Mouse (Mus musculus) lung, postnatal 0 days (tissue): ENCODE data around the gene Fbln1.

Experiments
- CTCF ChIP-seq: IDR thresholded peaks from 2 replicates; pipeline ENCODE4 v1.5.1; 2016; ENCODE audit warnings: antibody characterized with exemption, mild to moderate bottlenecking
- EP300 ChIP-seq: IDR thresholded peaks from 2 replicates; pipeline ENCODE4 v1.6.1; 2016; ENCODE audit warnings: antibody characterized with exemption, mild to moderate bottlenecking, control low read depth

DNA sequence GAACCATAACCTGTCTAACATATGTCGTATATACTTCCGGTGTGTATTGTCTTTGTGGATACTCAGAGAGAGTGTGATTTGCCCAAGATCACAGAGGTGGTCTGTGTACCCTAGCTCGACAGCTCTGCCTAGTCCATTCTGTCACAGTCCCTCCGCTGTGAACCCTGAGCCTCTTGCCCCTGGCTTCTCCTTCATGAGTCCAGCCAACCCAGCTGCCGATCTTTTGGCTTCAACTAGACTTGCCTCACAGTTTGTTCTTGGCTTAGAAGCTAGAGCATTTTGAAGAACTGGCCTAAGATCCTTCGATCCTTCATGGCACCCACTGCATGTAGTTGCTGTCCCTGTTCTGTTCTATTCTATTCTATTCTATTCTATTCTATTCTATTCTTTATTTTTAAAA is 46.7 kb downstream of the Fbln1 start:
- TF ChIP-seq CTCF (no peak), EP300 (no peak)
